Mouse (Mus musculus): ENCODE results near the gene Mbd6. TPM values are rescaled to one million over a fixed set of nuclear protein-coding genes. Genes with fewer than 3 reads are reported as not detected.

Gene Mbd6
- total and polyA plus RNA-seq, 3 experiments = 19.2 to 22.3 (median 20.4) TPM

- intact Hi-C loops (cut with DNase I) = no loop called here
- Histone ChIP-seq H3K36me3 (ENCODE audit: control insufficient read depth, insufficient read depth, low read length) (no peaks in the 10 kb centered on the region), H3K27me3 (ENCODE audit: control insufficient read depth, insufficient read depth, low read length) (no peaks in the 10 kb centered on the region), H3K9ac (ENCODE audit: low read depth, low read length) (no peak overlapping the region), H3K4me3 (no peak overlapping the region), H3K4me1 (ENCODE audit: control insufficient read depth, insufficient read depth, low read length) (peaks cover 11% of the 10 kb centered on the region), H3K79me2 (replicated peaks; ENCODE audit: control insufficient read depth, insufficient read depth, low read length) (no peaks in the 10 kb centered on the region), H3K27ac (no peak overlapping the region)
- DNase-seq = no peak
- WGBS = 94% methylated on average over 7 of the region's 7 CpGs
- TF ChIP-seq POLR2A (IDR thresholded peaks at IDR 0.05; ENCODE audit: insufficient read depth, low read depth, low read length) = no peak
- TF ChIP-seq CTCF (IDR thresholded peaks at IDR 0.05) = no peak
- no peak for TF ChIP-seq EP300 (IDR thresholded peaks at IDR 0.05; ENCODE audit: insufficient read depth, low read depth, low read length)
Observed at GRCm38 (mm10) chr10:127284105-127284622, 4.7 kb downstream of the Mbd6 start.

- no peak for TF ChIP-seq CTCF (IDR thresholded peaks at IDR 0.05)
- no peak for TF ChIP-seq EP300 (IDR thresholded peaks at IDR 0.05; ENCODE audit: insufficient read depth, low read depth, low read length)
- no peak for TF ChIP-seq POLR2A (IDR thresholded peaks at IDR 0.05; ENCODE audit: insufficient read depth, low read depth, low read length)
- intact Hi-C loops (cut with DNase I) = no loop called here
- WGBS = 33% methylated on average over 13 of the region's 13 CpGs
- Histone ChIP-seq H3K36me3 (ENCODE audit: control insufficient read depth, insufficient read depth, low read length) (no peaks in the 10 kb centered on the region), H3K9ac (ENCODE audit: low read depth, low read length) (no peak overlapping the region), H3K27me3 (ENCODE audit: control insufficient read depth, insufficient read depth, low read length) (no peaks in the 10 kb centered on the region), H3K4me1 (ENCODE audit: control insufficient read depth, insufficient read depth, low read length) (peaks cover 10% of the 10 kb centered on the region), H3K27ac (no peak overlapping the region), H3K4me3 (no peak overlapping the region), H3K79me2 (replicated peaks; ENCODE audit: control insufficient read depth, insufficient read depth, low read length) (no peaks in the 10 kb centered on the region; the same call in 1 of the 2 replicates)
- DNase-seq = peak; percentile 36 to 49
Observed at GRCm38 (mm10) chr10:127282620-127283215, 6.1 kb downstream of the Mbd6 start.

- H3K4me1 ChIP-seq (ENCODE audit: control insufficient read depth, insufficient read depth, low read length) = no peaks in the 10 kb centered on the region; the same call in 1 of the 2 replicates
- H3K79me2 ChIP-seq (replicated peaks; ENCODE audit: control insufficient read depth, insufficient read depth, low read length) = no peaks in the 10 kb centered on the region; the same call in 1 of the 2 replicates
- no peak overlapping the region for H3K9ac ChIP-seq (ENCODE audit: low read depth, low read length)
- intact Hi-C loops (cut with DNase I) = no loop called here
- no peak for TF ChIP-seq EP300 (IDR thresholded peaks at IDR 0.05; ENCODE audit: insufficient read depth, low read depth, low read length)
- TF ChIP-seq CTCF (IDR thresholded peaks at IDR 0.05) = no peak
- TF ChIP-seq POLR2A (IDR thresholded peaks at IDR 0.05; ENCODE audit: insufficient read depth, low read depth, low read length) = no peak
- no peaks in the 10 kb centered on the region for H3K27me3 ChIP-seq (ENCODE audit: control insufficient read depth, insufficient read depth, low read length)
- no peak for DNase-seq
- no peak overlapping the region for H3K27ac ChIP-seq
- WGBS = 74% methylated on average over 8 of the region's 8 CpGs
- no peak overlapping the region for H3K4me3 ChIP-seq
- H3K36me3 ChIP-seq (ENCODE audit: control insufficient read depth, insufficient read depth, low read length) = no peaks in the 10 kb centered on the region
Observed at GRCm38 (mm10) chr10:127281316-127281715, 7.5 kb downstream of the Mbd6 start.

- Histone ChIP-seq H3K27ac (no peak overlapping the region), H3K79me2 (replicated peaks; ENCODE audit: control insufficient read depth, insufficient read depth, low read length) (no peaks in the 10 kb centered on the region; the same call in 1 of the 2 replicates), H3K36me3 (ENCODE audit: control insufficient read depth, insufficient read depth, low read length) (no peaks in the 10 kb centered on the region), H3K9ac (ENCODE audit: low read depth, low read length) (no peak overlapping the region), H3K4me1 (ENCODE audit: control insufficient read depth, insufficient read depth, low read length) (no peaks in the 10 kb centered on the region; the same call in 1 of the 2 replicates), H3K27me3 (ENCODE audit: control insufficient read depth, insufficient read depth, low read length) (no peaks in the 10 kb centered on the region), H3K4me3 (no peak overlapping the region)
- no peak for TF ChIP-seq EP300 (IDR thresholded peaks at IDR 0.05; ENCODE audit: insufficient read depth, low read depth, low read length)
- TF ChIP-seq CTCF (IDR thresholded peaks at IDR 0.05) = peak; percentile 26
- intact Hi-C loops (cut with DNase I) = no loop called here
- WGBS = 84% methylated on average over 2 of the region's 2 CpGs
- no peak for DNase-seq
Observed at GRCm38 (mm10) chr10:127279730-127280129, 9.1 kb downstream of the Mbd6 start.

GRCm38 (mm10) chr10:127274261-127275022 lies 14.4 kb downstream of the Mbd6 start:
- Histone ChIP-seq H3K27ac (no peak overlapping the region), H3K36me3 (ENCODE audit: control insufficient read depth, insufficient read depth, low read length) (no peaks in the 10 kb centered on the region; the same call in 1 of the 2 replicates), H3K27me3 (ENCODE audit: control insufficient read depth, insufficient read depth, low read length) (no peaks in the 10 kb centered on the region), H3K9ac (ENCODE audit: low read depth, low read length) (no peak overlapping the region), H3K4me1 (ENCODE audit: control insufficient read depth, insufficient read depth, low read length) (peaks cover 3% of the 10 kb centered on the region), H3K4me3 (no peak overlapping the region), H3K79me2 (replicated peaks; ENCODE audit: control insufficient read depth, insufficient read depth, low read length) (peaks cover 3% of the 10 kb centered on the region; the same call in 1 of the 2 replicates)
- intact Hi-C loops (cut with DNase I) = no loop called here
- WGBS = 90% methylated on average over 11 of the region's 11 CpGs
- no peak for DNase-seq
- TF ChIP-seq POLR2A (IDR thresholded peaks at IDR 0.05; ENCODE audit: insufficient read depth, low read depth, low read length) (no peak), CTCF (IDR thresholded peaks at IDR 0.05) (no peak), EP300 (IDR thresholded peaks at IDR 0.05; ENCODE audit: insufficient read depth, low read depth, low read length) (no peak)

- peaks cover 3% of the 10 kb centered on the region; the same call in 1 of the 2 replicates for H3K79me2 ChIP-seq (replicated peaks; ENCODE audit: control insufficient read depth, insufficient read depth, low read length)
- no peak overlapping the region for H3K27ac ChIP-seq
- TF ChIP-seq CTCF (IDR thresholded peaks at IDR 0.05) (no peak), POLR2A (IDR thresholded peaks at IDR 0.05; ENCODE audit: insufficient read depth, low read depth, low read length) (no peak), EP300 (IDR thresholded peaks at IDR 0.05; ENCODE audit: insufficient read depth, low read depth, low read length) (no peak)
- H3K36me3 ChIP-seq (ENCODE audit: control insufficient read depth, insufficient read depth, low read length) = peaks cover 6% of the 10 kb centered on the region
- peaks cover 14% of the 10 kb centered on the region for H3K4me1 ChIP-seq (ENCODE audit: control insufficient read depth, insufficient read depth, low read length)
- intact Hi-C loops (cut with DNase I) = no loop called here
- no peak overlapping the region for H3K9ac ChIP-seq (ENCODE audit: low read depth, low read length)
- no peak overlapping the region for H3K4me3 ChIP-seq
- no peaks in the 10 kb centered on the region for H3K27me3 ChIP-seq (ENCODE audit: control insufficient read depth, insufficient read depth, low read length)
- no peak for DNase-seq
- 88% methylated on average over 5 of the region's 5 CpGs for WGBS
Observed at GRCm38 (mm10) chr10:127272371-127272770, 16.4 kb downstream of the Mbd6 start.

Measured in heart, adult 2 months (tissue).